Comparison of ENCODE assay signal across 10 mouse cellular contexts in genomic region chr9:32186489-32186888, GRCm38 (mm10).
DNase-seq lines count a peak whose midpoint lies in the region; ATAC-seq and TF ChIP-seq lines count a peak whose summit lies in the region.
"Had no signal": no experiment of that assay in that cellular context is flagged by ENCODE, and none has a peak within 500 bp of the region (broad histone marks: within the 10 kb centered on the region; RNA-seq: fewer than 3 reads in every experiment).

No protein-coding gene starts in this region.

- H3K4me3 ChIP-seq in kidney, adult 2 months (ENCODE audit: insufficient read depth, low read depth, low read length): no peak overlapping the region
- no peak overlapping the region for H3K4me3 ChIP-seq in kidney, embryonic 16.5 days (ENCODE audit: low read length)
- H3K4me3 ChIP-seq in CH12.LX (replicated peaks in 1 of 3; ENCODE audit: low read depth in 2 of 3, low read length in 2 of 3, poor library complexity in 1 of 3): no peak overlapping the region
- H3K4me3 ChIP-seq: neural tube, embryonic 13.5 days had no signal

- ATAC-seq in kidney, embryonic 16.5 days (ENCODE audit: low FRiP score, low TSS enrichment): no peak
- no peak for ATAC-seq in frontal cortex, adult (ENCODE audit: low TSS enrichment)

- no peaks in the 10 kb centered on the region for H3K79me2 ChIP-seq in CH12.LX (replicated peaks; ENCODE audit: control insufficient read depth, extremely low read depth, insufficient read depth, poor library complexity, severe bottlenecking)

- no peak for TF ChIP-seq EP300 in CH12.LX (IDR thresholded peaks at IDR 0.05; ENCODE audit: low read length)

- peaks cover 6% of the 10 kb centered on the region; the same call in 1 of the 2 replicates for H3K36me3 ChIP-seq in kidney, adult 2 months (ENCODE audit: control insufficient read depth, insufficient read depth, low read length)
- peaks cover 23% of the 10 kb centered on the region; the same call in 1 of the 2 replicates for H3K36me3 ChIP-seq in kidney, embryonic 16.5 days (ENCODE audit: insufficient read depth, low read length)
- H3K36me3 ChIP-seq in CH12.LX (replicated peaks in 1 of 2; ENCODE audit: control insufficient read depth in 1 of 2, insufficient read depth in 1 of 2, low read length in 1 of 2): no peaks in the 10 kb centered on the region

- peak; percentile 59 for TF ChIP-seq CTCF in kidney, adult 2 months (conservative IDR thresholded peaks at IDR 0.05; ENCODE audit: insufficient read depth, insufficient read length, low read depth, low read length)
- TF ChIP-seq CTCF in CH12.LX (conservative IDR thresholded peaks at IDR 0.05 in 1 of 2, IDR thresholded peaks at IDR 0.05 in 1 of 2; ENCODE audit: low read depth in 2 of 2, low read length in 2 of 2): peak in 1 of 2 experiments; percentile 76; a peak in 3 of 4 replicates

- no peak overlapping the region for H3K9ac ChIP-seq in kidney, embryonic 16.5 days (replicated peaks; ENCODE audit: low read length)
- no peak overlapping the region for H3K9ac ChIP-seq in CH12.LX (ENCODE audit: insufficient read depth, low read depth)
- H3K9ac ChIP-seq: neural tube, embryonic 13.5 days had no signal

- dilution Hi-C loops in CH12.LX (cut with MboI; ENCODE audit: extremely low pct_ligation_motif_present, extremely low pct_unique_long_range_greater_than_20kb, low sequenced_read_pairs): no loop called here

- peak; percentile 15; the same call in 1 of the 2 replicates for TF ChIP-seq RAD21 in CH12.LX (IDR thresholded peaks at IDR 0.05; ENCODE audit: low read depth, low read length)

- no peak overlapping the region for H3K4me2 ChIP-seq in kidney, embryonic 16.5 days (replicated peaks; ENCODE audit: low read depth, low read length)
- H3K4me2 ChIP-seq in CH12.LX (ENCODE audit: insufficient read depth, low read depth, poor library complexity, severe bottlenecking): no peak overlapping the region
- H3K4me2 ChIP-seq: neural tube, embryonic 13.5 days had no signal

- no peak for TF ChIP-seq POLR2A in kidney, adult 2 months (IDR thresholded peaks at IDR 0.05; ENCODE audit: low read depth, low read length)
- TF ChIP-seq POLR2A in CH12.LX (IDR thresholded peaks at IDR 0.05; ENCODE audit: low read depth, low read length): no peak

- no peaks in the 10 kb centered on the region for H3K27me3 ChIP-seq in kidney, adult 2 months (replicated peaks; ENCODE audit: control insufficient read depth, insufficient read depth, low read length)
- H3K27me3 ChIP-seq in kidney, embryonic 16.5 days (ENCODE audit: insufficient read depth, low read length): no peaks in the 10 kb centered on the region
- no peaks in the 10 kb centered on the region for H3K27me3 ChIP-seq in CH12.LX (replicated peaks)
- H3K27me3 ChIP-seq: neural tube, embryonic 13.5 days had no signal

- H3K27ac ChIP-seq in kidney, adult 2 months (ENCODE audit: insufficient read depth, low read depth, low read length): no peak overlapping the region
- H3K27ac ChIP-seq in kidney, embryonic 16.5 days (ENCODE audit: low read length): no peak overlapping the region
- no peak overlapping the region for H3K27ac ChIP-seq in CH12.LX (ENCODE audit: insufficient read depth, low read depth)
- H3K27ac ChIP-seq: neural tube, embryonic 13.5 days had no signal

- H3K4me1 ChIP-seq in kidney, adult 2 months (ENCODE audit: control insufficient read depth, insufficient read depth, low read length): no peaks in the 10 kb centered on the region
- no peaks in the 10 kb centered on the region for H3K4me1 ChIP-seq in kidney, embryonic 16.5 days (ENCODE audit: insufficient read depth, low read length)
- H3K4me1 ChIP-seq in CH12.LX (ENCODE audit: control insufficient read depth in 1 of 2, insufficient read depth in 2 of 2): peaks cover 0 to 2% of the 10 kb centered on the region in 2 experiments; a peak in 1 of 4 replicates
- H3K4me1 ChIP-seq: neural tube, embryonic 13.5 days had no signal

- in situ Hi-C loops in CH12.LX (cut with MboI; ENCODE audit: low pct_ligation_motif_present, low pct_unique_long_range_greater_than_20kb, low sequenced_read_pairs): no loop called here

- H3K9me3 ChIP-seq in kidney, embryonic 16.5 days (ENCODE audit: low read length): no peaks in the 10 kb centered on the region
- no peaks in the 10 kb centered on the region for H3K9me3 ChIP-seq in CH12.LX (replicated peaks; ENCODE audit: low read length)
- H3K9me3 ChIP-seq: neural tube, embryonic 13.5 days had no signal

- 96% methylated on average over 2 of the region's 2 CpGs for WGBS in kidney, adult 2 months
- WGBS in kidney, embryonic 16.5 days: 94% methylated on average over 2 of the region's 2 CpGs

- DNase-seq in kidney, adult 2 months: peak; percentile 32
- DNase-seq in CH12.LX (ENCODE audit: extremely low read depth): peak; percentile 52
- peak; percentile 84 for DNase-seq in ZHBTc4 (ENCODE audit: low read depth, low spot score)
- DNase-seq in kidney, postnatal 4 days: peak; percentile 47 to 59
- DNase-seq in gastrocnemius, adult 8-10 months (ENCODE audit: low spot score in 2 of 2): no peak
- DNase-seq in cerebellum, postnatal 36 days: no peak
- DNase-seq: gastrocnemius, postnatal 14 days had no signal

TF ChIP-seq in CH12.LX, 34 proteins besides CTCF, POLR2A, EP300 and RAD21:
- peak; percentile 84 for TF ChIP-seq MAFK (IDR thresholded peaks at IDR 0.05; ENCODE audit: insufficient replicate concordance, low read length)
- no peak for TF ChIP-seq PAX5 (IDR thresholded peaks at IDR 0.05; ENCODE audit: low read length)
- TF ChIP-seq SMC3 (IDR thresholded peaks at IDR 0.05; ENCODE audit: low read depth, low read length): peak; percentile 33; the same call in 1 of the 2 replicates
- TF ChIP-seq ZKSCAN1 (IDR thresholded peaks at IDR 0.05; ENCODE audit: borderline replicate concordance, low read depth, low read length): no peak
- TF ChIP-seq JUN (IDR thresholded peaks at IDR 0.05; ENCODE audit: insufficient read depth, low read depth, low read length): no peak
- TF ChIP-seq ELF1 (IDR thresholded peaks at IDR 0.05; ENCODE audit: low read depth, low read length): no peak
- TF ChIP-seq NRF1 (IDR thresholded peaks at IDR 0.05; ENCODE audit: low read depth, low read length): no peak

Comparison
In these comparisons a context has a peak if more than half of its experiments do, and no peak if none do; other contexts are left out.
1. DNase-seq: peak in kidney, adult 2 months (single experiment), CH12.LX (single experiment), ZHBTc4 (single experiment) and kidney, postnatal 4 days (2 of 2); none in gastrocnemius, adult 8-10 months (0 of 2) and cerebellum, postnatal 36 days (0 of 2).